Mouse (Mus musculus) B cell, adult 2 months (primary cell): Measurements from ENCODE around the gene Mamdc2.

Source experiments
- DNase-seq, 2 experiments: peaks; one replicate each; pipeline ENCODE4 v3.0.0; 2022

Mamdc2 gene

GRCm38 (mm10) chr19:23353881-23354401 is 94.3 kb downstream of the Mamdc2 start:
- DNase-seq = no peak

DNA sequence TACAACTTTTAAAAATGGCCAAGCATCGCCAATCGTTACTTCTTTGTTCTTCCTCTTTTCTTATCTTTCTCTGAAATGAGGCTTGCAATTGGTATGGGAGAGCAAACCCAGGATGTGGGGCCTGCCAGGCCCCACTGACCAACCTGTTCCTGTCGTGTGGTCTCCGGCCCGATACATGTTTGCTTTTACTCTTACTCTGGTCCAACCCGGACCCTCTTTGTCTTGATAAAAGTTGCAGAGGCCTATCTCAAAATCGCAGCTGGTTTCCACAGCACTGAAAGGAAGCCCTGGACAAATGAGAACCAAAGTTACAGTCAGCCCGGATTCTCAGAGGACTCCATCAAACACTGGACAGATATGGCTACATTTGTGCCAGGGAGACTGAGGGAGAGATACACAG is 95.1 kb downstream of the Mamdc2 start:
- DNase-seq = no peak

- no peak for DNase-seq
Observed at GRCm38 (mm10) chr19:23351808-23352491, 96.3 kb downstream of the Mamdc2 start.

GRCm38 (mm10) chr19:23349930-23350329 is 98.3 kb downstream of the Mamdc2 start:
- DNase-seq = no peak

- DNase-seq = no peak
Observed at GRCm38 (mm10) chr19:23342782-23343181, 105.5 kb downstream of the Mamdc2 start.

GRCm38 (mm10) chr19:23332883-23333282 is 115.4 kb downstream of the Mamdc2 start:
- no peak for DNase-seq

GRCm38 (mm10) chr19:23330842-23331241 is 117.4 kb downstream of the Mamdc2 start:
- DNase-seq = no peak

GRCm38 (mm10) chr19:23329346-23329745 is 118.9 kb downstream of the Mamdc2 start:
- DNase-seq = no peak

DNA sequence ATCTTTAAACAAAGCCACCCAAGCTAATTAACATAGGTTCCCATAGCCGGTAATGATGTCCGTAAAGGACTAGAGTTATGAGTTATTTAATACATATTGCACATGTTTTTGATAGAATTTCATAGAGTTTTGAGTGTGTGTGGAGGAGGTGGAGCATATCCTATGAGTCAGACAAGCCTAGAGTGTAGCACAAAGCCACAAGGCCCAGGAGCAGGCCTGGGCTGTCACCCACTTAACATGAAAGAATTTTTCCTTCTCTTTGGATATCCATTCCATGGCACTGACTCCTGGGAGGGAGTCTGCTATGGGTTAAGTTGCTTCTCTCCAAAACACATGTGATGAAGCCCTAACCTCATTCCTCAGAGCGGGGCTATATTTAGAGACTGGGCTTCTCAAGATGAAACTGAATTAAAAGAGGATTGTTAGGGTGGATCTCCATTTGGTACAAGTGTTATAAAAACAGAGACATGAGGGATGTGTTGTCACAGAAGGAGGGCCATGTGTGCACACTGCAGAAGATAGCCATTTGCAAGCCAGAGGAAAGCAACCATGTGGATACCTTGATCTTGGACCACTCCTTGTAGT is 121.1 kb downstream of the Mamdc2 start:
- DNase-seq = no peak

DNA sequence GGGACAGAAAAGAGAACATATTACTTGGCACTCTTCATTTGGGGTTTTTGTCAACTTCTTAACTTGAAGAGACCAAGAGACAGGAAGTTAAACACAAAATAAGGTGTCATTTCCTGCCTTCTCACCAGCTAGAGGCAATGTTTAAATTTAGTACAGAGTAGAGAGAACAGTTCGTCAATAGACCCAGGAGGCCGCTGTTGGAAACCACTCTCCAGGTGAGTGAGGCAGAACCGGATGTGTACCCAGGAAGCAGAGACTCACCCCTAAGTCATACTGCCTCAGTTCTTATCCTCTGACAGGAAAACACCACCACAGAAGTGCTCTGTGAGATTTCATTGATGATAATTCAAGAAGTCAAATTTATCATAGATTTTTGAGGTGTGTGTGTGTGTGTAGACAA is 125.1 kb downstream of the Mamdc2 start:
- peak; percentile 71 to 77 for DNase-seq

GRCm38 (mm10) chr19:23317989-23318358 is 130.3 kb downstream of the Mamdc2 start:
- DNase-seq = no peak

- DNase-seq = no peak
Observed at GRCm38 (mm10) chr19:23317295-23317988, 130.8 kb downstream of the Mamdc2 start.

- DNase-seq = no peak
Observed at GRCm38 (mm10) chr19:23316851-23317250, 131.4 kb downstream of the Mamdc2 start.

GRCm38 (mm10) chr19:23309979-23310378 is 138.3 kb downstream of the Mamdc2 start:
- no peak for DNase-seq

DNA sequence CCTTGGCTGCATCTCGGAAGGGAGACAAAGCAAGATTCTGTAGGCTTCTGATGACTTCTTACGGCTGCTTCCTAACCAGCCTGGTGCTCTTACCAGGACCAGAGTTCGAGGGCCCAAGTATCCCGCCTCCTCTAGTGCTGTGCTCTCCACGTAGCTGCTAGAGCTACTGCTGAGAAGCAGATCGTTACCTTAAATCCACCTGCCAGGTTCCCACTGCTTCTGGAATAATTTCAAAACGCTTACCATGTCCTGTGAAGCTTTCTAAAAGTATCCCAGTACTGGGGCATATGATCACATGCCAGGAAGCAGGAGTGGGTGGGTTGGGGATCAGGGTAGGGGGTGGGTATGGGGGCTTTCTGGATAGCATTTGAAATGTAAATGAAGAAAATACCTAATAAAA is 141.6 kb downstream of the Mamdc2 start:
- DNase-seq = no peak

DNA sequence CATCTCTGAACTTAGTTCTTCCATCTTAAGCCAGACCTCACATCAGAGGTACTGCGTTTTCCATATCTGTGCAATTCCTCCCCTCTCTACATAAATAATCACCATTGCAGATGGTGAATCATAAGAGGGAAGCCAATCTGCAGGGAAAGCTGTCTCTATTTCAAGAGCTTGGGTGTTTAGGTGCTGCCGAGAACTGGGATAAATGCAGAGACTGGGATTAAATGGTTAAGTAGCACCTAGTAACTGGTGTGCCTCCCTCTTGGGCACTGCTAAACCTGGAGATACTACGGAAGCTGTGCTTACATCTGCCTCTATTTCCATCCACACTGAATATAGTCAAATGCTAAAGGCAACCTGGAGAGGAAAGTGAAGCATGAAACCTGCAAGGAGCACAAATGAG is 148.3 kb downstream of the Mamdc2 start:
- no peak for DNase-seq

- DNase-seq = no peak
Observed at GRCm38 (mm10) chr19:23298917-23299316, 149.3 kb downstream of the Mamdc2 start.

DNA sequence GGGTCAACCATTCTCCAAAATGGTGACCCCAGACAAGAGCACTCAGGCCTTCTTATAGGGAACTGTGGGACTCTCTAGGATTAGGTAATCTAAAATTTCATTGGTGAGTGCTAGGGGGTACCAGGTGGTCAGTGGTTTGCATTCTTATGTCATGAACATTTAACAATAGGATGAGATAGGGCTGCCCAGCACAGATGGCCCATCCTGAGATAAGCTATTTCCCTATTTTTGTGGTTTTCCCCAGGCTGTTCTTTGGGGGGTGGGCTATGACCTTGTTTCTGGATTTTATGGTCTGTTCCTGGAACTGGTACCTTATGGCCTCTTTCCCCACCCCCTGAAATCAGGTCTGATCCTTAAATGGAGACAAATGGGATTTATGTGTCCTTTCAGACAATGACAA is 151.1 kb downstream of the Mamdc2 start:
- no peak for DNase-seq

- DNase-seq = no peak
Observed at GRCm38 (mm10) chr19:23289251-23289650, 159.0 kb downstream of the Mamdc2 start.

- DNase-seq = no peak
Observed at GRCm38 (mm10) chr19:23281911-23282660, 166.2 kb downstream of the Mamdc2 start.

GRCm38 (mm10) chr19:23274054-23274724 is 174.1 kb downstream of the Mamdc2 start:
- DNase-seq = no peak

GRCm38 (mm10) chr19:23273355-23274053 is 174.7 kb downstream of the Mamdc2 start, which contains the start of gene Smc5:
TSS of gene Smc5 (minus strand) at chr19:23273897.
- DNase-seq = peak; percentile 97 to 98
